Comparison of ENCODE assay signal across 23 mouse cellular contexts in genomic region chr3:138523956-138524355, GRCm38 (mm10).
"Had no signal": no experiment of that assay in that cellular context is flagged by ENCODE, and none has a peak within 500 bp of the region (broad histone marks: within the 10 kb centered on the region; RNA-seq: fewer than 3 reads in every experiment).

No protein-coding gene starts in this region.

- H3K4me2 ChIP-seq: heart, embryonic 11.5 days; heart, embryonic 13.5 days; heart, embryonic 15.5 days; hindbrain, embryonic 13.5 days; hindbrain, embryonic 15.5 days; limb, embryonic 13.5 days; limb, embryonic 15.5 days had no signal

- H3K36me3 ChIP-seq: heart, embryonic 13.5 days; heart, embryonic 15.5 days; hindbrain, embryonic 13.5 days; hindbrain, embryonic 15.5 days; limb, embryonic 13.5 days; limb, embryonic 15.5 days had no signal

- H3K9me3 ChIP-seq: heart, embryonic 13.5 days; heart, embryonic 15.5 days; hindbrain, embryonic 13.5 days; hindbrain, embryonic 15.5 days; limb, embryonic 13.5 days; limb, embryonic 15.5 days had no signal

- H3K9ac ChIP-seq: heart, embryonic 13.5 days; heart, embryonic 15.5 days; hindbrain, embryonic 13.5 days; hindbrain, embryonic 15.5 days; limb, embryonic 13.5 days; limb, embryonic 15.5 days; liver, embryonic 14.5 days had no signal

- H3K27ac ChIP-seq: heart, embryonic 13.5 days; heart, embryonic 15.5 days; hindbrain, embryonic 13.5 days; hindbrain, embryonic 15.5 days; hindbrain, postnatal 0 days; layer of hippocampus, adult 2 months; left cerebral cortex, adult 2 months; limb, embryonic 13.5 days; limb, embryonic 15.5 days; liver, embryonic 14.5 days had no signal

- H3K27me3 ChIP-seq: heart, embryonic 13.5 days; heart, embryonic 15.5 days; hindbrain, embryonic 13.5 days; hindbrain, embryonic 15.5 days; limb, embryonic 13.5 days; limb, embryonic 15.5 days had no signal

- H3K4me3 ChIP-seq: heart, embryonic 13.5 days; heart, embryonic 15.5 days; hindbrain, embryonic 13.5 days; hindbrain, embryonic 15.5 days; layer of hippocampus, adult 2 months; left cerebral cortex, adult 2 months; limb, embryonic 13.5 days; limb, embryonic 15.5 days had no signal

- DNase-seq: gastrocnemius, postnatal 14 days; gastrocnemius, postnatal 36 days; heart, adult 18-20 months; heart, postnatal 14 days; heart, postnatal 36 days; kidney, adult 11 months; kidney, adult 8-10 months; kidney, postnatal 10 days; kidney, postnatal 25 days; kidney, postnatal 4 days; left cerebral cortex, postnatal 4 days had no signal

- ATAC-seq: hindbrain, postnatal 0 days; intestine, embryonic 16.5 days had no signal
